Mouse (Mus musculus) A20 (cell line): ENCODE measurements around the gene Pabpc4.
"Not testable (repeated sequence)": the region's sequence is repeated elsewhere in the genome, so short reads cannot be mapped to it uniquely, and the experiment has no call there.

Experiments
- DNase-seq: peaks from one replicate; pipeline ENCODE4 v3.0.0-alpha.2; 2011; ENCODE audit warnings: low read depth, low spot score

Pabpc4 gene

DNA sequence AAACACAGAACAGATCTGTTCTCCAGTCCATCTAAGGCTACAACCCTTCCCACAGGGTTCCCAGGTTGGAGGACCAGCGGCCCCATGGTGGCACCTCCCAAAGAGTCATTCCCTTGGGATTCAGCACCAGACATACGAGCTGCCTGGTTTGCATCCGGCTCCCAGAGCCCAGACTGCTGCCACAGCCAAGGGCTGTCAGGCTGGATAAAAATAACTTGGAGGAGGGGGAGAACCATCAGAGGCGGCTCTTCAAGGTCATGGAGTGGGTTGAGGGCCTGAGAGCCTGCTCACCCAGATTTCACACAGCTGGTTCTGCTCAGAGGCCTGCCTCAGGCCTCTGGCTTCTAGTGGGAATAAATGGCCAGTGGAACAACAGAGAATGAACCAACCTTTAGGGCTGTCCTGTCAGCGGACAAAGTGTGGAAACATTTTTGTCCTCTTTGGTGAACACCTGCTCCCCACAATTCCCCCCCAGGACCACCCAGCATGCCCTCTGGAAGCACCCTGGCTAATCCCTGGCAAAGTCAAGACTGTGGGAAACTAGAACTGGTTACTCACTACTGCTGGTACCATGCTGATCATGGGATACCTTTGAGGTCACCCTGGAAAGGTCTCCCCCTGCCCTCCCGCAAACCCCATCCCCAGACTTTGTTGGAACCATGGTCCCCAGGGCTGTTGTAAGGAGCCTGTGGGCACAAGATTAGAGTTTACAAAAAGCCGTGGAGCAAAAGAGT, 14.8 kb upstream of the Pabpc4 start:
- no peak for DNase-seq

DNA sequence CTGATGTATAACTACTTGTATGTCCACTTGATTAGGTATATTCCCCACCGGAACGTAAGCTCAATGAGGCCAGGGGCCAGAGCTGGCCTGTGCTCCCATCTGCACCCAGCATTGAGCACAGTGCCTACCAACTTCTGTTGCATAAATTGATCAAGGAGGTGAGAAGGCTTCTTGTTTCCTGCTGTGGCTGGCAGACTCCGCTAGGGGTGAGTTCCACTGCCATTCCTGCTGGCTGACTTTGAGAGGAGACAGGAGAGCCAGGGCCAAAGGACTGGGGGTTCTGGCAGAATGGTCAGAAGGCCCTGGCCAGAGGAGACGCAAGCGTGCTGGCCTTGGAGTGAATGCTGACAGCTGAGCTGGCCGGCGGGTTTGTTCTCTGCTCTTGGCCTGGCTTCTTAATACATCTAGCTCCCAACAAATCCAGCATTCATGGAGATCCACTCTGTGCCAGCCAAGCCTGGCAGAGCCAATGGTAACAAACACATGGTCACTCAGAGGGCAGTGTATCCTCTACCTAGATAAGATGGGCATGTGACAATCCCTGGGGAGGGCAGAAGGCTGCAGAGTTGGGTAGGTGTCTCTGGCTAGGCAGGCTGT, 13.1 kb upstream of the Pabpc4 start:
- DNase-seq = no peak

DNA sequence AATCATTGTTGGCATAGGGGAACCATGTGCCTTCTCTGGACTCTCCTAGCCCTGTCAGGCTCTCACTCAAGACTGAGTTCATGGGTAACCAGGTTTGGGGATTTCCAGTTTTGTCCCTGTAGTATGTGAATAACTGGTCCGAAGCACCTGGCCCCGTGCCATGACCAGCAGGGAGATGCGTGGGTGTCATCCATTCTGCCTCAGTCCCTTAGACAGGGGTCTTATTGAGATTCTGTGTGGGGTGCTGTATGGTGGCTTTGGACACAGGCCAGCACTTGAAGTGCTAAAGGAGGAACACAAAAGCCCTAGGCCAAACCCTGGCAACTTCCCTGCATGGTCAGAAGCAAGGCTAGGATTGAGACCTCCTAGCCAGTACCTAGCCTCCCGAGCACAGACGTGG, 9.9 kb upstream of the Pabpc4 start:
- no peak for DNase-seq

DNA sequence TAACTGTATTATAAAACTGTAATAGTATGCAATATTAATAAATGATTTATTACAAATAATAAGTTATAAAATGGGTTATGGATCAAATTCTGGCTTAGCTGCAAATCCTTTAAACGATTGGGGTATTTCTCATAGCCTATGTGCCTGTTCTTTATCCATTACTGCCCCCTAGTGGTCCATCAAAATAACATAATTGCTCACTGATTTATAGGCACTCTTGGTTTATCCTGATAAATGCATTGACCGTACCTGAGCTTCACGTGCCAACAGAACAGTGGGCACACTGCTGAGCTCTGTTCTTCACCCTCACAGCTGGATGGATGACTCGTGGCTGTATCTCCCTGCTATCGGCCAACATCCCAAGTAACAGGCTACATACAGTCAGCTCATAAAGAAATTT, 7.5 kb upstream of the Pabpc4 start:
- peak; percentile 68 for DNase-seq

DNA sequence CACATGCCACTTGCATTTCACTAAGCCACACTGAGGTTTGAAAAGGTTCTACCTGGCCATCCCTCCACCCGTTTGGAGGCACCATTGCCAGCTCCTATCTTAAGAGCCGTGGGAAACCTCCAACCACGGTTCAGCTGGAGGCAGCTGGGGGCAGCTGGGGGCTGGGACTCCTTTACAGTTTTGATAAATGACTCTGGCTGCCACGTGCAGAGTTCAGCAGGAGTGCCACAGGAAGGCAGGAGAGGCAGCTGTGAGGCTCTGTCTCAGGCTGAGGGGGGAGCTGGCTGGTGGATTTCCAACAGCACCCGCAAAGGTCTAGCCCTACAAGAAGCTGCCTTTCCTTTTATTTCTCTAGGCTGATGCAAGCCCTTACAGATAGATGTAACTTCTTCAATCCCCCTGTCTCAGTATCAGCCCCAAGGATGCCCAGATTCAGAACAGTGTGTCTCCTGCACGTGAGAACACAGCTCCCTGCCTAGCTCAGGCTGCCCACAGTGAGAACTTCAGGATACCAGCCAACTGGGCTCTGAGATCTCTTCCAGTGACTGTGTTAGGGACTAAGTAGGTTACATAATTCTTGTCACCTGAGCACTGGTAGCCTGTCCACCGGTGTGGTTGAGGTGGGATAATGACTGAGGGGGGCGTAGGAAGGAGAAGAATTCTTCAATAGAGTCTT, 1.9 kb upstream of the Pabpc4 start:
- no peak for DNase-seq

DNA sequence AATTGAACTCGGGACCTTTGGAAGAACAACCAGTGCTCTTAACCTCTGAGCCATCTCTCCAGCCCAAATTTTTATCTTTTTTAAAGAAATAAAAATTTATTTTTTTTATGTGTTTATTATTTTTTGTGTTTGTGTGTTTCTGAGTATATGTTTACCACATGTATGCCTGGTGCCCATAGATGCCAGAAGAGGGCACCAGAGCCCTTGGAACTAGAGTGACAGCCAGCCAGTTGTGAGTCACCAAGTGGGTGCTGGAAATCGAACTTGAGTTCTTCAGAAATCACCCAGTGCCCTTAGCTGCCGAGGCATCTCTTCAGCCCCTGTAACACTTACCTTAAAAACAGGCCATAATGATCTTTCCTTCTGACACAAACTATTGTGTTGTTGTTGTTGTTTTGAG, 8.9 kb downstream of the Pabpc4 start:
- DNase-seq = no peak

DNA sequence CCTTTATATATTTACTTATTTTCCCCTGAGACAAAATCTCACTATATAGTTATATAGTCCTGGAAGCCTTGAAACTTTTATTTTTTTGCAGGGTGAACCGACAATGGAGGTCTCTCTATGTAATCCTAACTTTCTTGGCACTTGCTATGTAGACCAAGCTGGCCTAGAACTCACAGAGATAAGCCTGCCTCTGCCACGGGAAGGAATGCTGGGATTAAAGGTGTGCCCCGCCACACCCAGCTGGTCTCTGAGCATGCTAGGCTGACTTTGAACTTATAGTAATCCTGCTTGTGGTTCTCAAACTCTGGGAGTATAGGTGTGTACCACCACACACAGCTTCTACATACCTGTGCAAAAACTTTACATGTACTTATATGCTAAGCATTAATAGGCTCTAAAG, 18.0 kb downstream of the Pabpc4 start:
- no peak for DNase-seq

DNA sequence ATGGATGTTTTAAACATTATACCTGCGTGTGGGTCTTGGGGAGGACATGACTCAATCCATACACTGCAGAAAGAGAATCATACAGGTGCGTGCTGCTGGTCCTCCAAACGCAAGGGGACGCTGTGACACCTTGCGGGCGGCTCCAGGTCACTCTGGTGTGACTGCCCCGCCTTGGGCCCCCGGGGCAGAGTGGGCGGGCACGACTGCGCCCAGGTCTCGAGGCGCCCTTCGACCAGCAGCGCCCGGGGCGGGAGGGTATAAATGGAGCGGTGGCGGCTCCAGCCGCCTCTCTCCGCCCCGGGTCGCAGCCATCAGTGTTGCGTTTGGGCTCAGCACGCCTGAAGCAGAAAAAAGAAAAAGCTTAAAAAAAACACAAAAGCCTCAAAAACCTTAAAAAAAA, 20.3 kb downstream of the Pabpc4 start:
- DNase-seq = peak; percentile 95

DNA sequence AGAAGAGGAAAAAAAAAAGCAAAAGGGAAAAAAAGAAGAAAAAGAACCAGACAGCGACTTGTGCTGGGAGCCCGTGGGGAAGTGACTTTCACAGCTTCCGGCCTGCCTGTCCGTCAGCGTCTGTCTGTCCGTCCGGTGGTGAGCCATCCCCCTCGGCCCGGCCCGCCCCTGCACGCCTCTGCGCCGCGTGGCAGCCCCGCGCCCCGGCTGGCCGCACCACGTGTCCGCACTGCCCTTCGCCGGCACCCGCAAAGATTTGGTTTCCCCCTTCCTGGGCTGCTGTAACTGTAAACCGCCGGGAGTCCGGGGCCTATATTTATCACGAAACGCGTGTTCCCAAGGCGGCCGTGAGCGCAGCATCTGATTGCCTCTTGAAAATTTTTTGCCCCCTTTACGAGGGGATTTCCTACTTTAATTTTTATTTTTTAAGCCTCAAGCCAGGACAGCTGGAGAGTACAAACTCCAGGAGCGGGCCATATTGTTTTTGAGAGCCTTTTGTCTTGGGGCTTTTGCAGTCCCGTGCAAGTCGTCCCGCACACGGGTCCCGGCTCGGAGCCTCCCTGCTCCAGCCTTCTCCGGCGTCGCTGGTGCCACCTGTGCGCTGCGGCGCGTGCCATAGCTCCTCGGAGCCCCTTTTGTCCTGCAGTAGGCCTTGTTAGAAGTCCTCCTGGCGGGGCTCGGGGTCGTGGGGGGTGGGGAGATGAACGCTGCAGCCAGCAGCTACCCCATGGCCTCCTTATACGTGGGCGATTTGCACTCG, 20.9 kb downstream of the Pabpc4 start:
- not testable (repeated sequence) for DNase-seq

DNA sequence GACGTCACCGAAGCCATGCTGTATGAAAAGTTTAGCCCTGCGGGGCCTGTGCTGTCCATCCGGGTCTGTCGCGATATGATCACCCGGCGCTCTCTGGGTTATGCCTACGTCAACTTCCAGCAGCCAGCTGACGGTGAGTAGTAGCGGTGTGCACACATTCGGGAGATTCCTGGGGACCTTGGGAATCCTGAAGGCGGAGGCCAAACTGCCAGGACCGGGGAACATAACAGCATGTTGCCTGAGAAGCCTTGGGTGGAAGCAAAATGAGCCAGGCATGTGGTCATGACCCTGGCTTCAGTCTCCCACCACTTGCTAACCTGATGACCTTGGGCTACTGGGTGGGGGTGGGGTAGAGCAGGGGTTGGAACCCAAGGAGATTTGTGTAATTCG, 21.5 kb downstream of the Pabpc4 start:
- peak; percentile 43 for DNase-seq

DNA sequence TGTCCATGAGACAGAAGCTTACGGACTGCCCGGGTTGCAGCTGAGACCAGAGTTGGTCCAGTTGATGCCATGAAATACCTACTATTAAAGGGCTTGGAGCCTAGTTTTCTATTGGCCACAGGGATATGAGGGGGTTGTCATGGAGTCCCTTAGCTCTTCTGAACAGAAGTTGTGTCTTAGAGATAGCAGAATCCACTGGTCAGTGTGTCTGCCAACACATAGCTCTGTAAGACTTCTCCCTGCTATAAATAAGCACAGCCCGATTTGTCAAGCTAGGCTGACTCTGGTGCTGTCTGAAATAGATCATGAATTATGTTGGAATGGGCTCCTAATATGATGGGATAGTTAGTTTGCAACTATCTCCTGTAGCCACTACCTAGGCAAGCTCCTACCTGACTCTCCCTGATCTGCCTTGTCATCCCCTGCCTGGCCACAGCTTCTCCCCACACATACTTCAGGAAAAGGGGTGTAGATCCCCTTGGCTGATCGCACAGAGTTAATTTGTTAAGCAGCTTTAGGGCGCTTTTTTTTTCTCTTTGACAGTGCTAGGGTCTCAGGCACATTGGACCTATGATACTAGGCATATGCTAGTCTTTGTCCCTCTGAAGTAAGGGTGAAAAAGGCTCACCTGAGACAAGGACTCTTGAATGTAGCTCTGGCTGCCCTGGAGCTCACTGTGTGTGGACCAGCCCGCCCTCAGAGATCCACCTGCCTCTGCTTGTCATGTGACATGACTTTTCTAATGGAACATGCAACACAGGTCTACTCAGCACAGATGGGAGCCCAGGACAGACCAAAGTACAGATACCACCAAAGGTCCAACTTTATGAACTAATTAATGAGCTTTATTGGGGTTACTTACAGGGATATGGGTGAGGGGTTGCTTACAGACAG, 22.8 kb downstream of the Pabpc4 start:
- no peak for DNase-seq

DNA sequence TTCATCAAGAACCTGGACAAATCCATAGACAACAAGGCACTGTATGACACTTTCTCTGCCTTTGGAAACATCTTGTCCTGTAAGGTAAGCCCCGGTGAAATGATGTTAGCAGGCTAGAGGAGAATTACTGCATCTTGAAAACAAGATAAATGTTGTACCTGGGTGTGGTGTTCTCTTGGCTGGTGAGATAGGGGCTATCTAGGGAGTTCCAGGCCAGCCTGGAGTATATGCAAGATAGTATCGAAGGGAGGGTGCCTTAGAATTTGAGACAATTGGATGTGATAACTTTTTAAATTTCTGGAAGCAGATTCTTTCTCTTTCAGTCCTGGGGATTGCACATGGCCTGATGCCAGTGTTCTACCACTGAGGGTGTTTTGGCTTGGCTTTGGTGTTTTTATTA, 24.6 kb downstream of the Pabpc4 start:
- DNase-seq = no peak

DNA sequence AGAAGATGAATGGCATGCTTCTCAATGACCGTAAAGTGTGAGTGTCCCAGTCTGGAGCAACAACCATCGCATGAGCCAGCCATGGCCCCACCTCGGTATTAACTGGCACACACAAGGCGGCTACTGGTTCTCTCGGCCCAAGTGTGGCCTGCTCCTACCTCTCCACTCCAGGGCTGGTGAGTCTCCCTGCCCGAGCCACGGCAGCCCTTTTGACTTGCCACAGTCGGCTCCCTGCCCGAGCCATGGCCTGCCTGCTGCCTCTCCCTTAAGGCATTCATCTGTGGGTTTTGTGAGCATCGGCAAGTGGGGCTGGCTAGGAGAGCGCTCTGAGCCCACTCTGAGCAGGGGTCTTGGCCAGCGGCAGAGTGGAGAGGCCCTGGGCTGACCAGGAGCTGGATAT, 26.9 kb downstream of the Pabpc4 start:
- DNase-seq = no peak

DNA sequence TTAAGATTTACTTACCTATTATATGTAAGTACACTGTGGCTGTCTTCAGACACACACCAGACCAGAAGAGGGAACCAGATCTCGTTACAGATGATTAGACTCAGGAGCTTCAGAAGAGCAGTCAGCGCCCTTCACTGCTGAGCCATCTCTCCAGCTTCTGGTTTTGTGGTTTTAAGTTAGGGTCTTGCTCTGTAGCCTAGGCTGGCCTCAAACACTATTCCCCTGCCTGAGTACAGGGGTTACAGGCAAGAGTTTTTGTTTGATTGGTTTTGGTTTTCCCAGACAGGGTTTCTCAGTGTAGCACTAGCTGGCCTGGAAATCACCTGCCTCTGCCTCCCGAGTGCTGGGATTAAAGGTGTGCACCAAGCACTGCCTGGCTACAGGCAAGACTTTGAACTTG, 30.2 kb downstream of the Pabpc4 start:
- DNase-seq = no peak

DNA sequence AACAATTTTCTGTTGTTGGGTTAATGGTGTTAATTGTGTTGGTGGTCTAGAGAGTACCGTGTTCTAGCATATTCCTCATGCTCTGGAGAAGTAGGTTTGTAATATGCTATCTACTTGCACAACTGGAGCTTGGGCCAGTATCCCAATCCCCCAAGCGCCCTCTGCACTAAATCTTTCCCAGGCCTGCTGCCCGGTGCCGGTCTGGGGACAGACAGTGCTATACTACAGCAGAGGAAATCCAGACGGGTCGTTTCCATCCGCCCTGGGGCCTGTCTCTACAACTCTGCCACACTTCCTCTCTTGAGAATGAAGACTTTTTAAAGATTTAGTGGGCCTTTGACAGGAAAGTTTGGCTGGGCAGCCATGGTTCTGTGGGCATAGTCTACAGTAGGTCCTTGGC, 30.8 kb downstream of the Pabpc4 start:
- no peak for DNase-seq

DNA sequence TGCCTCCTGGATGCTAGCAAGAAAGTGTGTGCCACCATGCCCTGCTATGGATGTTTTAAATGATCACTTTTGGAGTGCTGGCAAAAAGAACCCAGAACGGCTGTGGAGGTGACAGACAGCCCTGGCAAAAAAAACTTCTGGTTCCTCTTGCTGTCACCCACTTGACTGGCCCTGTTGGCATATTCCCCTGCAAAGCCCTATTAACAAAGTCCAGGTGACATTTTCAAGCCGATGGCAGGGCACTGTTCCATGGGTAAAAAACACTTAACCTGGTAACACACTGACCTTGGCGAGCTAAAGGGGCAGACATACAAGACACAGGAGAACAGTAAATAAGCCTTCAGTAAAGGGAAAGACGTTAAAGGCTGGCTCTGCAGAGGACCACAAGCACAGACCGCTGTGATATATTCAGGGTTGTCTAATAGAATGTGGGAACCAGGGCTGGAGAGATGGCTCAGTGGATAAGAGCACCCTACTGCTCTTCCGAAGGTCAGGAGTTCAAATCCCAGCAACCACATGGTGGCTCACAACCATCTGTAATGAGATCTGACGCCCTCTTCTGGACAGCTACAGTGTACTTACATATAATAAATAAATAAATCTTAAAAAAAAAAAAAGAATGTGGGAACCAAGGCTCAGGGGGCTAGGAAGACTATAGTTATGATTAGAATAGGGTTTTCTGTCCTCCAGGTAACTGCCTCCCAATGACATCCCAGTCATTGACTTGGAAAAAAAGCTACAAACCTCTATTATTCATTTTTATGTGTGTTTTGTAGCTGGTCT, 31.7 kb downstream of the Pabpc4 start:
- DNase-seq = no peak

DNA sequence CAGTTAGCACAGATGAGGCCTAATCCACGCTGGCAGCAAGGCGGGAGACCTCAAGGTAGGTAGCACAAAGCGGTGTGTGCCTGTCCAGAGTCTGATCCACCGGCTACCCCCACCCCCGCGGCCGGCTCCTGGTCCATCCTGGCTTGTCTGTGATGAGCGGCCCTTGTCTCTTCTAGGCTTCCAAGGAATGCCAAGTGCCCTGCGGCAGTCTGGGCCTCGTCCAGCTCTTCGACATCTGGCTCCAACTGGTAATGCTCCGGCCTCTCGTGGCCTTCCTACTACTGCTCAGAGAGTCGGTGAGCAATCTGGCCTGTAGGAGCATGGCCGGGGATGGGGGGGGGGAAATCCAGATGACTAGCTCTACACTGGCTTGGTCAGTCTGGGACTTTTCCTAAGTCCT, 32.9 kb downstream of the Pabpc4 start:
- not testable (repeated sequence) for DNase-seq

DNA sequence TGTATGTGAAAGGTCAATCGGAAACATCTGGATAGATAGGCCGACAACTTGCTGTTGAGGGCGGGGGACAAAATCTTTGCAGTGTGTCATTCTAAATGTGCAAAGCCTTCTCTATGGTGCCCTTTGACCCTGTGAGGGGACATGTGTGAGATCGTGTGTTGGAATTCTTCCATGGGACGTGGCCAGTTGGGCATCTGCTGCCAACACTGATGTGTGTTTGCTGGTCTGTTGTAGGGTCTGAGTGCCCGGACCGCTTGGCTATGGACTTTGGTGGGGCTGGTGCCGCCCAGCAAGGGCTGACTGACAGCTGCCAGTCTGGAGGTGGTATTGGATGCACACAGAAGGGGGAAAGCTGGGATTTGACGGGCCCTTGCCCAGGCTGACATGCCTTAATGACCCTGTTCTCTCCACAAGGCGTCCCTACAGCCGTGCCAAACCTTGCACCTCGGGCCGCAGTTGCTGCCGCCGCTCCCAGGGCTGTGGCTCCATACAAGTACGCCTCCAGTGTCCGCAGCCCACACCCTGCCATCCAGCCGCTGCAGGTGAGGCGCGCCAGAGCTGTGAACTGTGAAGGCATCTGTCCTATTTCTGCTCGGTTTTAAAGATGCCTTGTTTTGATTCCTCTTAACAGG, 33.5 kb downstream of the Pabpc4 start:
- no peak for DNase-seq

DNA sequence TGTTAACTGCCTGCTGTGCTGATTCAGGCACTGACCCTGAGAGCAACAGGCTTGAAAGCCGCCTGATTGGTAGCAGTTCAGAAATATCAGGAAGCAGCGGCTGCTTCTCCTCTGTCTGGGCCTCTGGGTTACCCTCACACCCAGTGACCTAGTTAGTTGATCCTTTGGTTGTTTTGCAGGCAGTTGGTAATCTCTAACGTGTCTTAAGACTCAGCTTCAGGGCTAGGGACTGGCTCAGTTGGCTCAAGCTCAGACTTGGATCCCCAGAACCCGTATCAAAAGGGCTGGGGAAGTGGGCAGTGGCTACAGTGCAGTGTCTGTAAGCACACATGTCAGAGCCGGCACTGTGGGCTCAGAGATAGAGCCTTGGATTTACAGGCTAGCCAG, 34.0 kb downstream of the Pabpc4 start:
- no peak for DNase-seq
